Mouse (Mus musculus) MEL (cell line): ENCODE data around the gene Pla1a. TPM values are rescaled to one million over a fixed set of nuclear protein-coding genes. Genes with fewer than 3 reads are reported as not detected.

Source experiments
- DNase-seq: peaks from one replicate; pipeline ENCODE4 v3.0.0; 2011; ENCODE audit warnings: low read depth, low spot score
- H3K27ac ChIP-seq: 2 replicates; pipeline ENCODE4 v1.5.1; 2012; ENCODE audit warnings: low read depth, mild to moderate bottlenecking, control low read depth, low read length, moderate library complexity; ENCODE audit not compliant: control insufficient read depth
- H3K27me3 ChIP-seq, 2 experiments: fragments of 150-350 bp in 1 of 2; sonication (generic) in 1 of 2; 2 replicates each; pipeline ENCODE4 v1.6.1; 2012; ENCODE audit warnings: low read length in 2 of 2, mild to moderate bottlenecking in 2 of 2, improper control_type of control experiment in 1 of 2, moderate library complexity in 1 of 2; ENCODE audit not compliant: insufficient read depth in 2 of 2, control insufficient read depth in 1 of 2
- H3K36me3 ChIP-seq, 2 experiments: 2 replicates each; pipeline ENCODE4 v1.6.1; 2012 to 2014; ENCODE audit warnings: low read length in 2 of 2, improper control_type of control experiment in 1 of 2, inconsistent platforms in 1 of 2, mild to moderate bottlenecking in 1 of 2; ENCODE audit not compliant: insufficient read depth in 2 of 2, control insufficient read depth in 1 of 2
- H3K4me1 ChIP-seq, 2 experiments: fragments of 150-350 bp in 1 of 2; sonication (generic) in 1 of 2; 2 replicates each; pipeline ENCODE4 v1.6.1; 2012; ENCODE audit warnings: low read length in 2 of 2, improper control_type of control experiment in 1 of 2, mild to moderate bottlenecking in 1 of 2; ENCODE audit not compliant: insufficient read depth in 2 of 2, control insufficient read depth in 1 of 2
- H3K4me3 ChIP-seq, 2 experiments: fragments of 150-350 bp in 1 of 2; sonication (generic) in 1 of 2; 2 replicates each; pipeline ENCODE4 v1.5.1; 2012; ENCODE audit warnings: low read depth in 2 of 2, low read length in 2 of 2, mild to moderate bottlenecking in 2 of 2, moderate library complexity in 2 of 2, control low read depth in 1 of 2, improper control_type of control experiment in 1 of 2; ENCODE audit not compliant: control insufficient read depth in 1 of 2, insufficient read depth in 1 of 2
- H3K79me2 ChIP-seq: 2 replicates; pipeline ENCODE4 v1.6.1; 2012; ENCODE audit warnings: mild to moderate bottlenecking, low read length, moderate library complexity; ENCODE audit not compliant: control insufficient read depth, poor library complexity, insufficient read depth
- H3K9ac ChIP-seq: 2 replicates; pipeline ENCODE4 v1.6.1; 2012; ENCODE audit warnings: low read depth, mild to moderate bottlenecking, control low read depth, low read length, moderate library complexity; ENCODE audit not compliant: control insufficient read depth, poor library complexity, severe bottlenecking
- H3K9me3 ChIP-seq: fragments of 150-350 bp; sonication (generic); replicated peaks from 2 replicates; pipeline ENCODE4 v1.6.1; 2012; ENCODE audit warnings: mild to moderate bottlenecking, low read length, improper control_type of control experiment, moderate library complexity; ENCODE audit not compliant: insufficient read depth
- CHD1 ChIP-seq: IDR thresholded peaks from 2 replicates; pipeline ENCODE4 v1.6.1; 2012; ENCODE audit warnings: low read depth, mild to moderate bottlenecking, inconsistent platforms, low read length, improper control_type of control experiment
- CHD2 ChIP-seq: IDR thresholded peaks from 2 replicates; pipeline ENCODE4 v1.6.1; 2011; ENCODE audit warnings: low read length, improper control_type of control experiment
- CTCF ChIP-seq, 3 experiments: IDR thresholded peaks in 2 of 3; conservative IDR thresholded peaks in 1 of 3; 2 replicates each; pipeline ENCODE4 v1.5.1; 2011 to 2012; ENCODE audit warnings: low read length in 3 of 3, low read depth in 2 of 3, mild to moderate bottlenecking in 2 of 3, improper control_type of control experiment in 1 of 3, inconsistent platforms in 1 of 3, mixed read lengths in 1 of 3, moderate library complexity in 1 of 3; ENCODE audit not compliant: control insufficient read depth in 1 of 3, insufficient read depth in 1 of 3, poor library complexity in 1 of 3, severe bottlenecking in 1 of 3
- E2F4 ChIP-seq: IDR thresholded peaks from 2 replicates; pipeline ENCODE4 v1.6.1; 2011; ENCODE audit warnings: low read depth, low read length, improper control_type of control experiment, borderline replicate concordance
- ETS1 ChIP-seq: IDR thresholded peaks from 2 replicates; pipeline ENCODE4 v1.6.1; 2012; ENCODE audit warnings: low read depth, mild to moderate bottlenecking, inconsistent platforms, low read length, improper control_type of control experiment, moderate library complexity
- GABPA ChIP-seq: IDR thresholded peaks from 2 replicates; pipeline ENCODE4 v1.6.1; 2012; ENCODE audit warnings: low read depth, mild to moderate bottlenecking, inconsistent platforms, low read length, improper control_type of control experiment, moderate library complexity
- GATA1 ChIP-seq: IDR thresholded peaks from 2 replicates; pipeline ENCODE4 v1.6.1; 2011; ENCODE audit warnings: low read depth, low read length, improper control_type of control experiment
- MAFK ChIP-seq: IDR thresholded peaks from 2 replicates; pipeline ENCODE4 v1.6.1; 2011; ENCODE audit warnings: low read depth, mild to moderate bottlenecking, low read length, improper control_type of control experiment, borderline replicate concordance
- MAZ ChIP-seq: IDR thresholded peaks from 2 replicates; pipeline ENCODE4 v1.6.1; 2012; ENCODE audit warnings: low read depth, mild to moderate bottlenecking, inconsistent platforms, low read length, improper control_type of control experiment
- MEF2A ChIP-seq: IDR thresholded peaks from 2 replicates; pipeline ENCODE4 v1.6.1; 2014; ENCODE audit warnings: low read depth, mild to moderate bottlenecking, inconsistent platforms, low read length, improper control_type of control experiment; ENCODE audit not compliant: poor library complexity, insufficient replicate concordance, severe bottlenecking; ENCODE audit errors: extremely low read depth
- MYB ChIP-seq: IDR thresholded peaks from 2 replicates; pipeline ENCODE4 v1.6.1; 2011; ENCODE audit warnings: mild to moderate bottlenecking, low read depth, low read length, improper control_type of control experiment
- NRF1 ChIP-seq: IDR thresholded peaks from 2 replicates; pipeline ENCODE4 v1.6.1; 2014; ENCODE audit warnings: low read depth, mild to moderate bottlenecking, inconsistent platforms, low read length, improper control_type of control experiment, moderate library complexity; ENCODE audit not compliant: poor library complexity, insufficient read depth, severe bottlenecking
- POLR2AphosphoS2 ChIP-seq: IDR thresholded peaks from 2 replicates; pipeline ENCODE4 v1.6.1; 2011; ENCODE audit warnings: low read length, improper control_type of control experiment
- RAD21 ChIP-seq: IDR thresholded peaks from 2 replicates; pipeline ENCODE4 v1.6.1; 2011; ENCODE audit warnings: mild to moderate bottlenecking, low read depth, low read length, improper control_type of control experiment
- TAL1 ChIP-seq: IDR thresholded peaks from 2 replicates; pipeline ENCODE4 v1.6.1; 2012; ENCODE audit warnings: mild to moderate bottlenecking, inconsistent platforms, low read length, moderate library complexity, mixed read lengths
- USF2 ChIP-seq, 2 experiments: IDR thresholded peaks; 2 replicates each; pipeline ENCODE4 v1.6.1; 2011 to 2012; ENCODE audit warnings: improper control_type of control experiment in 2 of 2, low read length in 2 of 2, borderline replicate concordance in 1 of 2, inconsistent platforms in 1 of 2, low read depth in 1 of 2, mild to moderate bottlenecking in 1 of 2; ENCODE audit not compliant: insufficient read depth in 1 of 2
- ZKSCAN1 ChIP-seq: IDR thresholded peaks from 2 replicates; pipeline ENCODE4 v1.6.1; 2012; ENCODE audit warnings: low read depth, mild to moderate bottlenecking, inconsistent platforms, low read length, improper control_type of control experiment, moderate library complexity
- ZNF384 ChIP-seq: IDR thresholded peaks from 2 replicates; pipeline ENCODE4 v1.6.1; 2012; ENCODE audit warnings: low read depth, mild to moderate bottlenecking, inconsistent platforms, low read length, improper control_type of control experiment
- polyA plus RNA-seq, 2 experiments: library from polyadenylated mRNA; stranded (reverse) in 1 of 2; unstranded in 1 of 2; fragments of >175 nt in 1 of 2; fragments of >200 nt in 1 of 2; gene quantifications; 2 replicates each; pipeline versions ENCODE4 v1.2.1 to v1.2.4; 2012; ENCODE audit warnings: low replicate concordance in 2 of 2, low read depth in 1 of 2; ENCODE audit not compliant: insufficient read length in 2 of 2, insufficient read depth in 1 of 2, missing spikeins in 1 of 2
- total RNA-seq: library from RNA; depleted of rRNA; stranded (reverse); fragments of 300-350 nt; gene quantifications from 2 replicates; pipeline ENCODE4 v1.2.3, GENCODE M21; 2012

Gene Pla1a
- total and polyA plus RNA-seq, 3 experiments = 0.04 TPM; not detected in 2

GRCm38 (mm10) chr16:38407584-38407983 lies 25.4 kb downstream of the Pla1a start:
- no peak for TF ChIP-seq MAZ
- no peak for TF ChIP-seq GATA1
- no peak for TF ChIP-seq MAFK
- no peak for TF ChIP-seq CHD2
- no peak for TF ChIP-seq MEF2A
- no peak for TF ChIP-seq E2F4
- TF ChIP-seq POLR2AphosphoS2 = no peak
- TF ChIP-seq NRF1 = no peak
- no peak for TF ChIP-seq GABPA
- no peak for TF ChIP-seq CTCF (IDR thresholded peaks at IDR 0.05 in 2 of 3, conservative IDR thresholded peaks at IDR 0.05 in 1 of 3; ENCODE audit: control insufficient read depth in 1 of 3, insufficient read depth in 1 of 3, low read depth in 2 of 3, low read length in 3 of 3, poor library complexity in 1 of 3, severe bottlenecking in 1 of 3)
- no peak for TF ChIP-seq ZKSCAN1
- TF ChIP-seq ZNF384 = no peak
- TF ChIP-seq CHD1 = no peak
- TF ChIP-seq TAL1 = no peak
- TF ChIP-seq MYB = no peak
- no peak for TF ChIP-seq USF2 (IDR thresholded peaks at IDR 0.05; ENCODE audit: borderline replicate concordance in 1 of 2, insufficient read depth in 1 of 2, low read depth in 1 of 2, low read length in 2 of 2)
- TF ChIP-seq, all 39 proteins: peak for 0
- Histone ChIP-seq H3K36me3 (no peaks in the 10 kb centered on the region; a peak in 1 of 4 replicates), H3K27ac (no peak overlapping the region), H3K9ac (no peak overlapping the region), H3K4me3 (no peak overlapping the region), H3K9me3 (no peaks in the 10 kb centered on the region), H3K4me1 (peaks cover 0 to 13% of the 10 kb centered on the region in 2 experiments; a peak in 2 of 4 replicates), H3K27me3 (peaks cover 0 to 2% of the 10 kb centered on the region in 2 experiments; a peak in 1 of 4 replicates), H3K79me2 (no peaks in the 10 kb centered on the region)
- no peak for DNase-seq

- no peak overlapping the region for H3K27ac ChIP-seq
- H3K9me3 ChIP-seq = no peaks in the 10 kb centered on the region
- no peaks in the 10 kb centered on the region; a peak in 1 of 4 replicates for H3K36me3 ChIP-seq
- DNase-seq = peak; percentile 50
- no peak overlapping the region for H3K4me3 ChIP-seq
- no peak overlapping the region for H3K9ac ChIP-seq
- H3K4me1 ChIP-seq = peaks cover 0 to 13% of the 10 kb centered on the region in 2 experiments; a peak in 2 of 4 replicates
- H3K27me3 ChIP-seq = peaks cover 0 to 1% of the 10 kb centered on the region in 2 experiments; a peak in 1 of 4 replicates
- H3K79me2 ChIP-seq = no peaks in the 10 kb centered on the region
- no peak for TF ChIP-seq RAD21
- no peak for TF ChIP-seq POLR2AphosphoS2
- TF ChIP-seq ETS1 = peak; percentile 24; the same call in 1 of the 2 replicates
These were observed 26.2 kb downstream of the Pla1a start for GRCm38 (mm10) chr16:38406708-38407107.
